In genomic region chr2:156227689-156228088, GRCm38 (mm10) we compare ENCODE assay signal across 26 mouse cellular contexts.
"Had no signal": no experiment of that assay in that cellular context is flagged by ENCODE, and none has a peak within 500 bp of the region (broad histone marks: within the 10 kb centered on the region; RNA-seq: fewer than 3 reads in every experiment).

No protein-coding gene starts in this region.

- H3K27me3 ChIP-seq: embryonic facial prominence, embryonic 12.5 days; embryonic facial prominence, embryonic 13.5 days; embryonic facial prominence, embryonic 15.5 days; forebrain, embryonic 12.5 days; forebrain, embryonic 13.5 days; forebrain, embryonic 15.5 days had no signal

- H3K4me2 ChIP-seq: embryonic facial prominence, embryonic 12.5 days; embryonic facial prominence, embryonic 13.5 days; embryonic facial prominence, embryonic 15.5 days; forebrain, embryonic 12.5 days; forebrain, embryonic 13.5 days; forebrain, embryonic 15.5 days had no signal

- DNase-seq: cerebellum, adult 9-10 months; cerebellum, adult 9-11 months; cerebellum, postnatal 10 days; cerebellum, postnatal 14 days; cerebellum, postnatal 25 days; cerebellum, postnatal 36 days; embryo, embryonic 11 days; forebrain, postnatal 0 days; gastrocnemius, adult 2 months; gastrocnemius, postnatal 10 days; gastrocnemius, postnatal 14 days; gastrocnemius, postnatal 25 days; gastrocnemius, postnatal 36 days; heart, adult 11 months; heart, adult 18-20 months; heart, adult 2 months had no signal

- H3K4me3 ChIP-seq: embryonic facial prominence, embryonic 10.5 days; embryonic facial prominence, embryonic 12.5 days; embryonic facial prominence, embryonic 13.5 days; embryonic facial prominence, embryonic 15.5 days; erythroblast, embryonic 14.5 days; forebrain, embryonic 10.5 days; forebrain, embryonic 12.5 days; forebrain, embryonic 13.5 days; forebrain, embryonic 15.5 days; gastrocnemius, adult 2 months; heart, adult 2 months; heart, embryonic 10.5 days had no signal
